Mouse (Mus musculus): ENCODE measurements around the gene Kif5a.
A peak's percentile ranks its signal among the peaks of the same experiment; 100 is the strongest.
"Not testable (repeated sequence)": the region's sequence is repeated elsewhere in the genome, so short reads cannot be mapped to it uniquely, and the experiment has no call there.

Kif5a gene

GRCm38 (mm10) chr10:127214422-127214803 is 48.7 kb downstream of the Kif5a start:
- no peak for DNase-seq (ENCODE audit: low spot score in 2 of 2)

- DNase-seq (ENCODE audit: low spot score in 2 of 2), result no peak
These were observed 49.3 kb downstream of the Kif5a start for GRCm38 (mm10) chr10:127213704-127214421.

- DNase-seq (ENCODE audit: low spot score in 2 of 2), result no peak
These were observed 49.9 kb downstream of the Kif5a start for GRCm38 (mm10) chr10:127213272-127213671.

- peak; percentile 91 to 92 for DNase-seq (ENCODE audit: low spot score in 2 of 2)
These were observed 51.7 kb downstream of the Kif5a start, which contains the start of gene Pip4k2c for GRCm38 (mm10) chr10:127211414-127211854. Gene Pip4k2c, minus strand, starts transcription at chr10:127211585.

- DNase-seq (ENCODE audit: low spot score in 2 of 2), result no peak
These were observed 52.2 kb downstream of the Kif5a start for GRCm38 (mm10) chr10:127210961-127211405.

- DNase-seq (ENCODE audit: low spot score in 2 of 2), result no peak
These were observed 53.1 kb downstream of the Kif5a start for GRCm38 (mm10) chr10:127209928-127210570.

GRCm38 (mm10) chr10:127208921-127209320 is 54.2 kb downstream of the Kif5a start:
- no peak for DNase-seq (ENCODE audit: low spot score in 2 of 2)

GRCm38 (mm10) chr10:127205373-127205772 is 57.8 kb downstream of the Kif5a start:
- no peak for DNase-seq (ENCODE audit: low spot score in 2 of 2)

GRCm38 (mm10) chr10:127204589-127204988 is 58.6 kb downstream of the Kif5a start:
- no peak for DNase-seq (ENCODE audit: low spot score in 2 of 2)

GRCm38 (mm10) chr10:127203106-127203505 is 60.0 kb downstream of the Kif5a start:
- DNase-seq (ENCODE audit: low spot score in 2 of 2), result no peak

- DNase-seq (ENCODE audit: low spot score in 2 of 2), result no peak
These were observed 62.9 kb downstream of the Kif5a start for GRCm38 (mm10) chr10:127200279-127200678.

GRCm38 (mm10) chr10:127199474-127199873 is 63.7 kb downstream of the Kif5a start:
- DNase-seq (ENCODE audit: low spot score in 2 of 2), result no peak

- no peak for DNase-seq (ENCODE audit: low spot score in 2 of 2)
These were observed 64.1 kb downstream of the Kif5a start for GRCm38 (mm10) chr10:127199068-127199467.

- DNase-seq (ENCODE audit: low spot score in 2 of 2), result no peak
These were observed 64.7 kb downstream of the Kif5a start for GRCm38 (mm10) chr10:127198492-127198891.

GRCm38 (mm10) chr10:127197505-127198110 is 65.5 kb downstream of the Kif5a start:
- no peak for DNase-seq (ENCODE audit: low spot score in 2 of 2)

- DNase-seq (ENCODE audit: low spot score in 2 of 2), result no peak
These were observed 66.0 kb downstream of the Kif5a start for GRCm38 (mm10) chr10:127197104-127197503.

- DNase-seq (ENCODE audit: low spot score in 2 of 2), result peak in 1 of 2 experiments; percentile 63
These were observed 66.8 kb downstream of the Kif5a start for GRCm38 (mm10) chr10:127196392-127196791.

GRCm38 (mm10) chr10:127195328-127196129 is 67.6 kb downstream of the Kif5a start, which contains the start of gene Dtx3:
Gene Dtx3, minus strand, starts transcription at chr10:127195728.
- DNase-seq (ENCODE audit: low spot score in 2 of 2), result peak in 1 of 2 experiments; percentile 26

GRCm38 (mm10) chr10:127194428-127195327 is 68.5 kb downstream of the Kif5a start:
- peak; percentile 54 to 62 for DNase-seq (ENCODE audit: low spot score in 2 of 2)

- DNase-seq (ENCODE audit: low spot score in 2 of 2), result no peak
These were observed 70.1 kb downstream of the Kif5a start for GRCm38 (mm10) chr10:127193011-127193410.

- not testable (repeated sequence) for DNase-seq (ENCODE audit: low spot score in 2 of 2)
These were observed 71.2 kb downstream of the Kif5a start for GRCm38 (mm10) chr10:127192057-127192328.

Data from urinary bladder, adult 18-20 months (tissue).